Comparison of ENCODE assay signal across 22 mouse cellular contexts in the genomic region with DNA sequence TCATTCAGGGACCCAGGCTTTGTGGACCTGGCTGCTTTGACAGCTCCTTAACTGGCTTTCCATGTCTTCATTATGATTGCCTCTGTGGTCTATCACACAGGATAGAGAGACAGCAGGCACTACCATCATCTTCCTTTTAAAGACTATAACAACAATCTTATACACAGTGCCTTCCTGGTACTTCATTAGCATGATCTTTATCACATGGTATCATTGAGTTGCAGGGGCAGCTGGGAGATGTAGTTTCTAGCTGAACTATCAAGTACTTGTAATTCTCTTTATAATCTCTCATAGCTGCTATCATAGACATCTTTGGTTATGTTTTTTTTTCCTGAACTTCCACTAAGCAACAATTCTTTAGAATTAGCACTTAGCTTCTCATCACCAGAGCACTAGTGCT.
A peak's percentile ranks its signal among the peaks of the same experiment; 100 is the strongest.
DNase-seq lines count a peak whose midpoint lies in the region; ATAC-seq lines count a peak whose summit lies in the region.
"Had no signal": no experiment of that assay in that cellular context is flagged by ENCODE, and none has a peak within 500 bp of the region (broad histone marks: within the 10 kb centered on the region; RNA-seq: fewer than 3 reads in every experiment).

No protein-coding gene starts in this region.

- H3K36me3 ChIP-seq in neural tube, embryonic 11.5 days (ENCODE audit: control insufficient read depth, insufficient read depth, low read length), result no peaks in the 10 kb centered on the region
- no peaks in the 10 kb centered on the region for H3K36me3 ChIP-seq in hindbrain, embryonic 11.5 days (ENCODE audit: control insufficient read depth, insufficient read depth, low read length)
- no peaks in the 10 kb centered on the region for H3K36me3 ChIP-seq in midbrain, embryonic 13.5 days
- H3K36me3 ChIP-seq: G1E; heart, embryonic 10.5 days; limb, embryonic 10.5 days; liver, embryonic 12.5 days; stomach, embryonic 15.5 days had no signal

- no peak for ATAC-seq in neural tube, embryonic 11.5 days (ENCODE audit: insufficient read depth, low FRiP score, low TSS enrichment)
- ATAC-seq in hindbrain, embryonic 11.5 days (ENCODE audit: low FRiP score), result no peak
- peak; percentile 73 for ATAC-seq in midbrain, embryonic 13.5 days
- ATAC-seq: inflammation-experienced regulatory T-cells, adult 6 months; liver, embryonic 12.5 days had no signal

- DNase-seq in neural tube, embryonic 11.5 days (ENCODE audit: low spot score), result no peak
- DNase-seq in neural tube, embryonic 10.5 days (ENCODE audit: extremely low spot score, low spot score), result no peak
- no peak for DNase-seq in hindbrain, embryonic 11.5 days (ENCODE audit: low spot score)
- no peak for DNase-seq in gastrocnemius, postnatal 36 days
- DNase-seq in Muller cell, postnatal 12 days (ENCODE audit: inconsistent ontology term), result no peak
- no peak for DNase-seq in left cerebral cortex, postnatal 14 days (ENCODE audit: low spot score in 2 of 2)
- DNase-seq: cerebellum, adult 11-12 months; cerebellum, postnatal 25 days; gastrocnemius, postnatal 14 days; heart, postnatal 10 days; kidney, adult 9 months; layer of hippocampus, postnatal 36 days; thymus, adult 2 months had no signal

- peaks cover 10% of the 10 kb centered on the region; the same call in 1 of the 2 replicates for H3K4me1 ChIP-seq in neural tube, embryonic 11.5 days (ENCODE audit: control insufficient read depth, insufficient read depth, low read length)
- H3K4me1 ChIP-seq in hindbrain, embryonic 11.5 days (replicated peaks; ENCODE audit: control insufficient read depth, insufficient read depth, low read length), result no peaks in the 10 kb centered on the region
- H3K4me1 ChIP-seq in midbrain, embryonic 13.5 days (replicated peaks), result peaks cover 9% of the 10 kb centered on the region
- H3K4me1 ChIP-seq: heart, embryonic 10.5 days; limb, embryonic 10.5 days; liver, embryonic 12.5 days; stomach, embryonic 15.5 days had no signal

- H3K9ac ChIP-seq in neural tube, embryonic 11.5 days (ENCODE audit: low read length), result no peak overlapping the region
- H3K9ac ChIP-seq in hindbrain, embryonic 11.5 days (ENCODE audit: low read depth, low read length), result no peak overlapping the region
- no peak overlapping the region for H3K9ac ChIP-seq in midbrain, embryonic 13.5 days (replicated peaks)
- H3K9ac ChIP-seq: liver, embryonic 12.5 days; lung, embryonic 14.5 days; stomach, embryonic 15.5 days had no signal

- H3K4me3 ChIP-seq in neural tube, embryonic 11.5 days (ENCODE audit: low read depth, low read length), result no peak overlapping the region
- H3K4me3 ChIP-seq in hindbrain, embryonic 11.5 days (ENCODE audit: low read depth, low read length), result no peak overlapping the region
- H3K4me3 ChIP-seq in midbrain, embryonic 13.5 days (replicated peaks), result no peak overlapping the region
- H3K4me3 ChIP-seq: erythroblast, embryonic 14.5 days; heart, embryonic 10.5 days; limb, embryonic 10.5 days; liver, embryonic 12.5 days; stomach, embryonic 15.5 days had no signal

- peak overlapping the region; percentile 77; the same call in 1 of the 2 replicates for H3K27ac ChIP-seq in neural tube, embryonic 11.5 days (ENCODE audit: low read depth, low read length)
- peak overlapping the region; percentile 71 for H3K27ac ChIP-seq in hindbrain, embryonic 11.5 days (ENCODE audit: low read depth, low read length)
- no peak overlapping the region for H3K27ac ChIP-seq in midbrain, embryonic 13.5 days
- H3K27ac ChIP-seq: heart, embryonic 10.5 days; limb, embryonic 10.5 days; liver, embryonic 12.5 days; stomach, embryonic 15.5 days had no signal

- H3K27me3 ChIP-seq in neural tube, embryonic 11.5 days (ENCODE audit: control insufficient read depth, insufficient read depth, low read length), result no peaks in the 10 kb centered on the region
- no peaks in the 10 kb centered on the region for H3K27me3 ChIP-seq in hindbrain, embryonic 11.5 days (ENCODE audit: control insufficient read depth, insufficient read depth, low read length)
- peaks cover 6% of the 10 kb centered on the region; the same call in 1 of the 2 replicates for H3K27me3 ChIP-seq in midbrain, embryonic 13.5 days
- H3K27me3 ChIP-seq: liver, embryonic 12.5 days had no signal

- no peak overlapping the region for H3K4me2 ChIP-seq in neural tube, embryonic 11.5 days (ENCODE audit: low read depth)
- H3K4me2 ChIP-seq in hindbrain, embryonic 11.5 days (replicated peaks; ENCODE audit: low read depth, low read length), result no peak overlapping the region
- H3K4me2 ChIP-seq in midbrain, embryonic 13.5 days (replicated peaks), result no peak overlapping the region
- H3K4me2 ChIP-seq: liver, embryonic 12.5 days; lung, embryonic 14.5 days; stomach, embryonic 15.5 days had no signal

- no peaks in the 10 kb centered on the region for H3K9me3 ChIP-seq in neural tube, embryonic 11.5 days (ENCODE audit: control insufficient read depth, low read length)
- H3K9me3 ChIP-seq in hindbrain, embryonic 11.5 days (ENCODE audit: control insufficient read depth, low read length), result no peaks in the 10 kb centered on the region
- no peaks in the 10 kb centered on the region for H3K9me3 ChIP-seq in midbrain, embryonic 13.5 days
- H3K9me3 ChIP-seq: heart, embryonic 10.5 days; limb, embryonic 10.5 days; liver, embryonic 12.5 days; stomach, embryonic 15.5 days had no signal

- intact Hi-C loops in gastrocnemius, postnatal 36 days (cut with DNase I), result no loop called here
- intact Hi-C loops in left cerebral cortex, postnatal 14 days (cut with DNase I), result no loop called here
